Mouse (Mus musculus): ENCODE measurements around the gene Tmem88. TPM values are rescaled to one million over a fixed set of nuclear protein-coding genes. Genes with fewer than 3 reads are reported as not detected.

Gene Tmem88
- polyA plus RNA-seq, 1 experiment, result 25.4 TPM

- no peak overlapping the region for H3K4me3 ChIP-seq (ENCODE audit: insufficient read depth, low read depth, low read length)
- no peaks in the 10 kb centered on the region; the same call in 1 of the 2 replicates for H3K4me1 ChIP-seq (ENCODE audit: control insufficient read depth, insufficient read depth, low read length)
- no peak overlapping the region for H3K27ac ChIP-seq (ENCODE audit: insufficient read depth, low read depth, low read length)
- DNase-seq, result no peak
- peaks cover 5% of the 10 kb centered on the region; the same call in 1 of the 2 replicates for H3K36me3 ChIP-seq (ENCODE audit: control insufficient read depth, insufficient read depth, low read length)
- WGBS, result 80% methylated on average over 12 of the region's 12 CpGs
- no peaks in the 10 kb centered on the region for H3K27me3 ChIP-seq (replicated peaks; ENCODE audit: control insufficient read depth, insufficient read depth, low read length)
- TF ChIP-seq POLR2A (IDR thresholded peaks at IDR 0.05; ENCODE audit: low read depth, low read length), result no peak
- no peak for TF ChIP-seq CTCF (conservative IDR thresholded peaks at IDR 0.05; ENCODE audit: insufficient read depth, insufficient read length, low read depth, low read length)
These were observed 4.0 kb upstream of the Tmem88 start for GRCm38 (mm10) chr11:69401987-69402386.

GRCm38 (mm10) chr11:69401210-69401637 is 3.2 kb upstream of the Tmem88 start:
- Histone ChIP-seq H3K4me3 (ENCODE audit: insufficient read depth, low read depth, low read length) (no peak overlapping the region), H3K36me3 (ENCODE audit: control insufficient read depth, insufficient read depth, low read length) (peaks cover 5% of the 10 kb centered on the region; the same call in 1 of the 2 replicates), H3K27me3 (replicated peaks; ENCODE audit: control insufficient read depth, insufficient read depth, low read length) (no peaks in the 10 kb centered on the region), H3K27ac (ENCODE audit: insufficient read depth, low read depth, low read length) (no peak overlapping the region), H3K4me1 (ENCODE audit: control insufficient read depth, insufficient read depth, low read length) (no peaks in the 10 kb centered on the region; the same call in 1 of the 2 replicates)
- 11% methylated on average over 22 of the region's 22 CpGs for WGBS
- DNase-seq, result peak; percentile 96
- TF ChIP-seq CTCF (conservative IDR thresholded peaks at IDR 0.05; ENCODE audit: insufficient read depth, insufficient read length, low read depth, low read length) (peak; percentile 97), POLR2A (IDR thresholded peaks at IDR 0.05; ENCODE audit: low read depth, low read length) (peak; percentile 35)

GRCm38 (mm10) chr11:69400083-69400850 is 2.2 kb upstream of the Tmem88 start:
- Histone ChIP-seq H3K27me3 (replicated peaks; ENCODE audit: control insufficient read depth, insufficient read depth, low read length) (no peaks in the 10 kb centered on the region), H3K4me3 (ENCODE audit: insufficient read depth, low read depth, low read length) (no peak overlapping the region), H3K4me1 (ENCODE audit: control insufficient read depth, insufficient read depth, low read length) (no peaks in the 10 kb centered on the region; the same call in 1 of the 2 replicates), H3K27ac (ENCODE audit: insufficient read depth, low read depth, low read length) (no peak overlapping the region), H3K36me3 (ENCODE audit: control insufficient read depth, insufficient read depth, low read length) (peaks cover 5% of the 10 kb centered on the region; the same call in 1 of the 2 replicates)
- no peak for DNase-seq
- WGBS, result 88% methylated on average over 25 of the region's 25 CpGs
- no peak for TF ChIP-seq POLR2A (IDR thresholded peaks at IDR 0.05; ENCODE audit: low read depth, low read length)
- TF ChIP-seq CTCF (conservative IDR thresholded peaks at IDR 0.05; ENCODE audit: insufficient read depth, insufficient read length, low read depth, low read length), result no peak

- TF ChIP-seq CTCF (conservative IDR thresholded peaks at IDR 0.05; ENCODE audit: insufficient read depth, insufficient read length, low read depth, low read length) (no peak), POLR2A (IDR thresholded peaks at IDR 0.05; ENCODE audit: low read depth, low read length) (no peak)
- Histone ChIP-seq H3K27me3 (replicated peaks; ENCODE audit: control insufficient read depth, insufficient read depth, low read length) (no peaks in the 10 kb centered on the region), H3K27ac (ENCODE audit: insufficient read depth, low read depth, low read length) (no peak overlapping the region), H3K4me1 (ENCODE audit: control insufficient read depth, insufficient read depth, low read length) (peaks cover under 1% of the 10 kb centered on the region; the same call in 1 of the 2 replicates), H3K36me3 (ENCODE audit: control insufficient read depth, insufficient read depth, low read length) (peaks cover 3% of the 10 kb centered on the region; the same call in 1 of the 2 replicates), H3K4me3 (ENCODE audit: insufficient read depth, low read depth, low read length) (no peak overlapping the region)
- 62% methylated on average over 66 of the region's 66 CpGs for WGBS
- no peak for DNase-seq
These were observed 1.4 kb upstream of the Tmem88 start for GRCm38 (mm10) chr11:69399201-69400082.

GRCm38 (mm10) chr11:69398486-69399200 is 609 bp upstream of the Tmem88 start:
- Histone ChIP-seq H3K4me3 (ENCODE audit: insufficient read depth, low read depth, low read length) (peak overlapping the region; percentile 60; the same call in 1 of the 2 replicates), H3K27ac (ENCODE audit: insufficient read depth, low read depth, low read length) (no peak overlapping the region), H3K4me1 (ENCODE audit: control insufficient read depth, insufficient read depth, low read length) (peaks cover 3% of the 10 kb centered on the region; the same call in 1 of the 2 replicates), H3K27me3 (replicated peaks; ENCODE audit: control insufficient read depth, insufficient read depth, low read length) (no peaks in the 10 kb centered on the region), H3K36me3 (ENCODE audit: control insufficient read depth, insufficient read depth, low read length) (0 out of 2 replicates have a peak, but pooled peaks cover 3% of the 10 kb centered on the region)
- WGBS, result 44% methylated on average over 21 of the region's 21 CpGs
- no peak for DNase-seq
- TF ChIP-seq CTCF (conservative IDR thresholded peaks at IDR 0.05; ENCODE audit: insufficient read depth, insufficient read length, low read depth, low read length) (no peak), POLR2A (IDR thresholded peaks at IDR 0.05; ENCODE audit: low read depth, low read length) (no peak)

GRCm38 (mm10) chr11:69397581-69398057 is 415 bp downstream of the Tmem88 start:
- Histone ChIP-seq H3K27me3 (replicated peaks; ENCODE audit: control insufficient read depth, insufficient read depth, low read length) (no peaks in the 10 kb centered on the region), H3K4me3 (ENCODE audit: insufficient read depth, low read depth, low read length) (peak overlapping the region; percentile 60), H3K27ac (ENCODE audit: insufficient read depth, low read depth, low read length) (peak overlapping the region; percentile 63), H3K36me3 (ENCODE audit: control insufficient read depth, insufficient read depth, low read length) (no peaks in the 10 kb centered on the region), H3K4me1 (ENCODE audit: control insufficient read depth, insufficient read depth, low read length) (peaks cover 3% of the 10 kb centered on the region; the same call in 1 of the 2 replicates)
- TF ChIP-seq CTCF (conservative IDR thresholded peaks at IDR 0.05; ENCODE audit: insufficient read depth, insufficient read length, low read depth, low read length) (no peak), POLR2A (IDR thresholded peaks at IDR 0.05; ENCODE audit: low read depth, low read length) (no peak)
- DNase-seq, result no peak
- WGBS, result 28% methylated on average over 24 of the region's 24 CpGs

All from kidney, adult 2 months (tissue).